Mouse (Mus musculus): ENCODE results near the gene Psma4. TPM values are rescaled to one million over a fixed set of nuclear protein-coding genes. Genes with fewer than 3 reads are reported as not detected.
A peak's percentile ranks its signal among the peaks of the same experiment; 100 is the strongest.
"Not testable (repeated sequence)": the region's sequence is repeated elsewhere in the genome, so short reads cannot be mapped to it uniquely, and the experiment has no call there.

Gene Psma4
- total RNA-seq (2015) (326 and 380 TPM in 2 replicates), total RNA-seq (2017) (436 and 454 TPM in 2 replicates)

- peak; percentile 99 for ATAC-seq (replicated peaks; ENCODE audit: poor library complexity)
These were observed at the start of gene Psma4, which contains the start of gene AY074887 for GRCm38 (mm10) chr9:54950575-54951321. Gene Psma4, plus strand, starts transcription at chr9:54950790. Gene AY074887, minus strand, starts transcription at chr9:54950998.

- ATAC-seq (replicated peaks; ENCODE audit: poor library complexity), result no peak
These were observed 41.1 kb upstream of the Psma4 start for GRCm38 (mm10) chr9:54909446-54909845.

- ATAC-seq (replicated peaks; ENCODE audit: poor library complexity), result no peak
These were observed 35.0 kb upstream of the Psma4 start for GRCm38 (mm10) chr9:54915576-54915975.

DNA sequence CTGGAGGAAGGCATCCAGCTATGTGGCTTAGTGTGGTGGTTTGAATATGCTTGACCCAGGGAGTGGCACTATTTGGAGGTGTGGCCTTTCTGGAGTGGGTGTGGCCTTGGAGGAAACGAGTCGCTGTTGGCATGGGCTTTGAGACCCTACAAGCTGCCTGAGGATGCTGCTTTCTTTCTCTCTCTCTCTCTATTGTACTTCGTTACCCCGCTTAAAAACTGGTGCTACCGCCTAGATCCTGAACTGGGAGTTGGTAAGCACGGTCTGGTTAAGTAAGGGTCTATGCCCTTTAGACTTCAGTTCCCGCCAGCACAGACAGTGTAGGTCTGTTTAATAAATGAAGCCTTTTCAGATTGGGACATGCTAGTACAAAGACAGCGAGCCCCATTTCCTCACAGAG lies 34.2 kb upstream of the Psma4 start:
- ATAC-seq (replicated peaks; ENCODE audit: poor library complexity), result no peak

DNA sequence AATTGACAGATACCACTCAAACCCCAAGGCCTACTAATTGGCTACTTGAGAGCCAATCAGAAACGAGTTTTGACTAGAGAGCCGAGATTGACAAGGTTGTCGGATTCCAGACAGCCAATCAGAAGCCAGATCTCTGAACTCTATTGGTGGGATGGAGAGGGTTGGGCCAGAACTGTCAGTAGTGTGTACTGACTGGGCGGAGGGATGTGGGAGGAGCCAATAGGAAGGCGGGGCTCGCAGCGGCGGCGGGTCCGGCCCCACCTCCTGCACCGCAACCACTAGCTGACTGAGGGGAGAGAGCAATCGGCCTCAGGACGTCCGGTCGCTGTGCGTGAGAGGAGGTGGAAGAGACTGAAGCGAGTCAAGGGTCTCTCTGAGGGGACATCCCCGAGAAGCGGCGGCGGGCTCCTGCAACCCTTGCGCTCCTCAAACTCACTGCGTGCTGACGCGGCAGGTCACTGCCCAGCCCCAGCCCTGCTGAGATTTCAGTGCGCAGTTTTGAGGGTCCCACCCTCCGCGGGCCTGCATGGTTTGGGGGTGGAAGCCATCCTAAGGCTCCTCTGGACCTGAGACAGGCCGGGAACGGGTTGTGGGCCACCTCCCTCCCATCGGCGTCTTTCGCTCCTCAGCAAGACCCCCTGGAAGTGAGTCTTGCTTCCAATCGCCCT lies 33.4 kb upstream of the Psma4 start, which contains the start of gene Hykk:
Gene Hykk (plus strand): TSS at position 274 of the 668 bp plus-strand sequence.
- ATAC-seq (replicated peaks; ENCODE audit: poor library complexity), result peak; percentile 99

DNA sequence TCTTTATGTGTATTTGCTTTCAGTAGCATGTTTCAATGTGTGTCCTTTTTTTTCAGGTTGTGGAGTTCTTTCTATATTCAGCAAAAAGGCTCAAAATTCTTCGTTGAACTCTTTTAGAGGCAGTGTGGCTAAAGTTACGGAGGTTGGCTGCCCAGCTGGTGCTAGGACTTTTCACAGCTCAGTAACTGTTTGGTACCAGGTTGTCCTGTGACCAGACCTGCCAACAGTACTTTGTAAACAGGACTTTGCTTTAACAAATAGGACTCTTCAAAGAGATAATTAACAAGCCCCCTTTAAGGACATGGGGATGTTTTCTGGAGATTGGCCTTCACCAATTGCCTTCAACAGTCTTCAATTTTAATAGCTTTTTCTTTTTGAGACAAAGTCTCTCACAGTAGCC lies 32.4 kb upstream of the Psma4 start:
- ATAC-seq (replicated peaks; ENCODE audit: poor library complexity), result no peak

DNA sequence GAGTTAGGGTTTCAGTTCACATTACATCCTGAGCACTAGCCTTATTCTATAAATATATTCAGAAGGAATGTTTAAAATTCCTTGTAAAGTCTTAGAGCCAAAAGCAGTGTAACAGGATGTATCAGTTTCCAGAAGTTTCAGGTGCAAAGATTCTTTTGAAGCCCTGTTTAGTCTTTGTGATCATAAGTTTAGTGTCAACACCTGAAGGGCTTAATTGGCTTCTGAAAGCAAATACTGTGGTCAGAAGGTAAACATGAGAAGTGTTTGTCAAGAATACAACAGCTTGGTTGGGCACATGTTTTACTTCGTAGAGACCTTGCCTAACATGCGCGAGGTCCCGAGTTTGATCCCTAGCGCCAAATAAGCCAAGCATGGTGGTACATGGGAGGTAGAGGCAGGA lies 31.8 kb upstream of the Psma4 start:
- no peak for ATAC-seq (replicated peaks; ENCODE audit: poor library complexity)

DNA sequence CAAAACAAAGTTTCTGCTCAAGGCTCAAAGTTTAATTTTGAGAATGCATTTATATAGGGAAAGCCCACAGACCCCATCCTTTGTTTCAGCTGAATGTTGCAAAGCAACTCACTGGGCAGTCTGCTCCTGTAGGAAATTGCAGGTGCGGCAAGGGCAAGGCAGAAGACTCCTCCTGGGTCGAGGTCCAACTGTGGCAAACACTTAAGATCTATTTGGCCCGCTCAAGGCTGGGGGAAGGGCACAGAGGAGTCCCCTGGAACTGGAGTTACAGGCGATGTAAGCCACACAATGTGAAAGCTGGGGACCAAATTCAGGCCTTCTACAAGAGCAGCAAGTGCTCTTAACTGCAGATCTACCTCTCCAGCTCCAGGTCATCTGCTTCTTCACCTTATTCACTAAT lies 30.6 kb upstream of the Psma4 start:
- no peak for ATAC-seq (replicated peaks; ENCODE audit: poor library complexity)

DNA sequence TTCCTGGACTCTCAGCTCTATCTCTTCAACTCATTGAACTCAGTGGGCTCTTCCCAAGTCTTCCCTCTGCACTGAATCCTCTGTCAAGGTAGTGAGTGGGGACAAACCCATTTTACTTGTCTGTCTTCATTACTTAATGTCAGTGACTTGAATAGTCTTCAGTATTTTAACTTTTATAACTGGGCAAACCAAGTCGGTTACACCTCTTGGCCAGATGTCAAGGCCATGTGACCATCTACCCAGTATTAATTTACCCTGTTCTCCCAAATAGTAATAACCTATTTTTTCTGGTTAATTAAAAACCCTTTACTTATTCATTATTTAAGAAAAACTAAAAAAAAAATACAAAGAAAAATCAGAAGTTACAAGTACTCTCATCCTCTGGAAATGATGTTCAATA lies 19.8 kb upstream of the Psma4 start:
- ATAC-seq (replicated peaks; ENCODE audit: poor library complexity), result no peak

DNA sequence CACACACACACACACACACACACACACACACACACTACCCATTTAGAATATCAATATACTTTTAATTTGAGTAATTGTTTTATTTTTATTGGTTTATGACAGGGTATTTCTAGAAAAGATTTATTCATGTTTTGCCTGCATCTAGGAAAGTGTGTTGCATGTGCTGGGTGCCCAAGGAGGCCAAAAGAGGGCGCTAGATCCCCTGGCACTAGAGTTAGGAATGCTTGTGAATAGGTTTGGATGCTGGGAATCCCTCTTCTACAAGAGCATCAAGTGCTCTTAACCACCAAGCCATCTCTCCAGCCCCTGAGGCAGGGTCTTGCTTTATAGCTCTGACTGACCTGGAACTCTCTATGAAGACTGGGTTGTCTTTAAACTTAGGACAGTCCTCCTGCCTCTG lies 18.8 kb upstream of the Psma4 start:
- ATAC-seq (replicated peaks; ENCODE audit: poor library complexity), result no peak

DNA sequence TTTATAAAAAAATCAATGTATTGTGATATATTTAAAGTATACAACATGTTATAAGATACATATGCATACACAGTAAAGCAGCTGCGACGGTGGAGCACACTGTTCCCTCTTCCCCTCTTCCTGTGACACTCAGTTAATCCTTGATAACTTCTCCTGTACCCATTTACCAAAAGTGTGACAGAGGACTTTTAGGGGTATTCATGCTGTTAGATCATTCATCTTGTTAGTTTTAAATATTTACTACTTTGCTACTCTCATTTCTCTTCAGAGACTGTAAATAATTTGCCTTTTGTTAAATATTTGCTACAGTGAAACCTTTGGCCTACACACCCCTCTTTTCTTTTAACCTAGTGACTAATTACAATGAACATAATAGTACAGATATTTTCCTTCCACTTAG lies 18.2 kb upstream of the Psma4 start:
- ATAC-seq (replicated peaks; ENCODE audit: poor library complexity), result no peak

- ATAC-seq (replicated peaks; ENCODE audit: poor library complexity), result no peak
These were observed 8.5 kb upstream of the Psma4 start for GRCm38 (mm10) chr9:54942071-54942470.

DNA sequence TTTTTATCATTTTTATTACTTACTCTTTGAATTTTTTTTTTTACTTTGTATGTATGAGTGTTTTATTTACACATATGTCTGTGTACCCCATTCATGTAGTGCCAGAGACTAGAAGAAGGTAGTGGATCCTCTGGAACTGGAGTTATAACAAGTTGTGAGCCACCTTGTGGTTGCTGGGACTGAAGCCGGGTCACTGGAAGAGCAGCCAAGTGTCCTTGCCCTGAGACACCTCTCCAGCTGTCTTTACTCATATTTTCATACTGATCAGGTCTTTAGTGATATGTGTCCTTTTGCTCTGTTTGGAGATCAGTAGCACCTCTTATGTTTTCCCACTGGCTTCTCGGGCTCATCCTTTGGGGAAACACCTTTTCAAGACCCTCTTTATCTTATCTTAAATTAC lies 6.1 kb upstream of the Psma4 start:
- no peak for ATAC-seq (replicated peaks; ENCODE audit: poor library complexity)

DNA sequence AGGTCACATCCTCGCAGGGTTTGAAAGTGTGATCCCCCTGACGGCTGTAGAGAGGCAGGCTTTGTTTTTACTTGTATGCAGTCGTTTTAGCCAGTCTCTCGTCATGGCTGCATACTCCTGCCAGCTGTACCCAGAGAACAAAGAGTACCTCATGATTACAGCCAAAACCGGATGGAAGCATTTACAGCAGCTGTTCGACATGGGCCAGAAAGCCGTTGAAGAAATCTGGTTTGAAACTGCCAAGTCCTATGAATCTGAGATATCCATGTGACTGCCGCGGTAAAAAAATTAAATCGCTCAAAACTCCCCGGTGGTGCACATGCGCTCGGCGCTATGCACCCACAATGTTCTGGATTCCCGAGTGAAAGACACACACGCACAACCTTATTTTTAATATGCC lies 4.3 kb upstream of the Psma4 start:
- no peak for ATAC-seq (replicated peaks; ENCODE audit: poor library complexity)

GRCm38 (mm10) chr9:54949465-54949864 lies 1.1 kb upstream of the Psma4 start:
- ATAC-seq (replicated peaks; ENCODE audit: poor library complexity), result no peak

DNA sequence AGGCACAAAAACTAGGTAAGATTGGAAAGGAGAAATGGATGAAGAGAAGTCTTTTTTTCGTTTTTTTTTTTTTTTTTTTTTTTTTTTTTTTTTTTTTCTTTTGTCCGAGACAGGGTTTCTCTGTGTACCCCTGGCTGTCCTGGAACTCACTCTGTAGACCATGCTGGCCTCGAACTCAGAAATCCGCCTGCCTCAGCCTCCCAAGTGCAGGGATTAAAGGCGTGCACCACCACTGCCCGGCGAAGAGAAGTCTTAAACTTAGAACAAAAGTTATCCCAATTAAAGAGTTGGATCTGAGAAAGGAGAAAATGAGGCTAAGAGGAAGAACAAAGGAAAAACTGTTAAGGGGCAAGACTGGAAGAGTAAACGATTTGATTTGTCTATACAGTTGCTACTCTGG lies 428 bp upstream of the Psma4 start:
- ATAC-seq (replicated peaks; ENCODE audit: poor library complexity), result not testable (repeated sequence)

DNA sequence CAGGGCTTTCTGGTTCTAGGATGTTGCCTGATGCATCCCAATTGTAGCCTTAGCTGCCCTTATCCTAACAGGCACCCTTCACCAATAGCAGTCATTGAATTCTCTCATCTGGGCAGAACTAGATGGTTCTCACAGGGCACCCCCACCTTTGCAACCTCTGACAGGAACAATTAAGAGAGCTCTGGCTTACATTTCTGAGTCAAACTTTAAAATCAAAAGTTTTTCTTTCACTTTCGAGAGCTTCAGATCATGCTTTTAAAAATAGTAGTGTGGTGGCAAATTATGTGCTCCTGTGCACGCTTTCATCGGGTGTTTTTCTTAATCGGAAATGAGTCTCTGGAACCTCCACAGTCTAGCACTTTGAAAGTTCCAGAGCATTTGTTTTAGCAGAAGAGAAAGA lies 10.5 kb downstream of the Psma4 start:
- no peak for ATAC-seq (replicated peaks; ENCODE audit: poor library complexity)

DNA sequence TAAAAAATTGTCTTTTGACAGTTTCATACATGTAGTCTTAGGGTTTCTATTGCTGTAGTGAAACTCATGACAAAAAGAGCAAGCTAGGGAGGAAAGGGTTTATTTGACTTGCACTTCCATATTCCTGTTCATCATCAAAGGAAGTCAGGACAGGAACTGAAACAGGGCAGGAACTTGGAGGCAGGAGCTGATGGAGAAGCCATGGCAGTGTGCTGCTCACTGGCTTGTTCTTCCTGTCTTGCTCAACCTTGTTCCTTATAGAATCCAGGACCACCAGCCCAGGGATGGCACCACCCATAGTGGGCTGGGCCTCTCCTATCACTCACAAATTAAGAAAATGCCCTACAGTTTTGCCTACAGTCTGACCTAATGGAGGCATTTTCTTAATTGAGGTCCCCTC lies 13.1 kb downstream of the Psma4 start:
- no peak for ATAC-seq (replicated peaks; ENCODE audit: poor library complexity)

GRCm38 (mm10) chr9:54969972-54970637 lies 19.5 kb downstream of the Psma4 start:
- ATAC-seq (replicated peaks; ENCODE audit: poor library complexity), result no peak

DNA sequence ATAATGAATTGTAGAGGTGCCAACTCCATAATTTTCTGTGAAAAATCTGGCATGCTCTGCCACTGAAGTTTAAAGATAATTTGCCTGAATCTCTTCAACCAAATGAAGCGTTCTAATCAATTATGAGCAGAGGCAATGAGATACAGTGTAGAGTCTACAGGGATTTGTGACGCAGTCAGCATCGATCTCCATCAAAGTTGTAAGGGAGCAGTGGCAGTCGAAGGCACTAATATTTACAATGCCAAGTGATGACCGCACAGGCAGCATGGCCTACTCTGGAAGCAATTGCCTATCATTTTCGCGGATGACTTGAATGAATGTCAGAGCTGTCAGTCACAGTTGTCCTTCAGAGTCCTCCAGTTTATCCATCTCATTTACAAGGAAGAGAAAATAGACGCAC lies 30.1 kb downstream of the Psma4 start, which contains the start of gene Chrna5:
Gene Chrna5 (plus strand): TSS at position 207 of the 400 bp plus-strand sequence.
- no peak for ATAC-seq (replicated peaks; ENCODE audit: poor library complexity)

GRCm38 (mm10) chr9:54981291-54982191 lies 31.0 kb downstream of the Psma4 start:
- peak; percentile 72 for ATAC-seq (replicated peaks; ENCODE audit: poor library complexity)

Data from megakaryocyte progenitor cell, adult 5-6 weeks (primary cell).